Mouse (Mus musculus) NIH3T3 (cell line): ENCODE data around the gene 2210407C18Rik.

Source experiments
- DNase-seq: peaks from one replicate; pipeline ENCODE4 v3.0.0-alpha.2; 2012; ENCODE audit warnings: low read depth

2210407C18Rik gene

GRCm38 (mm10) chr11:58615975-58616374 lies at the start of gene 2210407C18Rik:
Gene 2210407C18Rik (minus strand): TSS chr11:58616075.
- DNase-seq, result no peak

DNA sequence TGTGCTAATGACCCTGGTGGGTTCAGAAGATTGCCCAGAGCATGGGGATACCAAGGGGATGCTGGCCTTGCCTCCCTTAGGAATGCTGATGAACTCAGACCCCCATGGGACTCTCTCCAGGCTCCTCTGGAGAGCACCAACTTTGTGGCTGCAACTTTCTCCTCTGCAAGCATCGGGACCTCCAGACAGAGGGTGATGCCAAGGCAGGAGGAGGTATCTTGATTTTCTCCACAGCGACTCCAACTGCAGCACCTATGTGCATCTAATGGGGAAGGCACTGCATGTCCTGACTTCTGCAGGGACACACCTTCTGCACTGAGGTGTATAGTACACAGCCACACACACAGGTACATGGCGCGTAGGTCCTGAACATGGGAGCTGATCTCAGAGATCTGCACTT lies 42.7 kb upstream of the 2210407C18Rik start, which contains the start of gene Olfr322:
Olfr322 (plus strand) TSS at position 187 of the 400 bp plus-strand sequence.
- no peak for DNase-seq

GRCm38 (mm10) chr11:58655151-58655550 lies 39.3 kb upstream of the 2210407C18Rik start:
- DNase-seq, result no peak

GRCm38 (mm10) chr11:58643350-58643749 lies 27.5 kb upstream of the 2210407C18Rik start:
- peak; percentile 27 for DNase-seq

DNA sequence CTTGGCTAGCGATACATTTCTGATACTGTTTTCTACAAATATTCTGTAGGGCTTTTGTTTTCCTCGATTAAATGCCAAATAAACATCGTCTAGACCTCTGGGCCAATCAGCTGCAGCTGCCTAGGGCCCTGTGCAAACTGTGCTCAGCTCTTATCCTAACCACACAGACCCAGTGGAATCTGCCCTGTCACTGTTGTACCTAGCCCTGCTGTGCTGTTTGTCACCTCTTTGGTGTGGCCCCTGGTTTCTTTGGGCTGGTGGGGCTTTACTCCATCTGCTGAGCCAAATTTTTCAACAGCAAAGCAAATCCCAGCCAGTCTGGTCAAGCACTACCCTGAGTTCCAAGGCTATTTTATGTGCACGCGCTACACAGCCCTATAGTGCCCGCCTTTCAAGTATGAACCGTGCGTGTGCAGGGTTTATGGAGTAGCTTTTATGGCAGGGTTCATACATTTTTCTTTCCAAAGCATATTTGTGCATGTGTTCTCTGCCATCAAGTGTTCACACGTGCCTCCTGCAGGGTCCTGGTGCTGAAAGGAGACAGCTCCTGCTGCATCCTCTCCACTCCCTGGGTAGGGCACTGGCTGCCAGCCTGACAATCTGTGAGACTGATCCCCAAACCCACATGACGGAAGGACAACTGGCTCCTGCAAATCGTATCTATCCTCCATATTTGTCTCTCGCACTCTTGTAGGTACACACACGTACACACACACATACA lies 25.9 kb upstream of the 2210407C18Rik start:
- no peak for DNase-seq

DNA sequence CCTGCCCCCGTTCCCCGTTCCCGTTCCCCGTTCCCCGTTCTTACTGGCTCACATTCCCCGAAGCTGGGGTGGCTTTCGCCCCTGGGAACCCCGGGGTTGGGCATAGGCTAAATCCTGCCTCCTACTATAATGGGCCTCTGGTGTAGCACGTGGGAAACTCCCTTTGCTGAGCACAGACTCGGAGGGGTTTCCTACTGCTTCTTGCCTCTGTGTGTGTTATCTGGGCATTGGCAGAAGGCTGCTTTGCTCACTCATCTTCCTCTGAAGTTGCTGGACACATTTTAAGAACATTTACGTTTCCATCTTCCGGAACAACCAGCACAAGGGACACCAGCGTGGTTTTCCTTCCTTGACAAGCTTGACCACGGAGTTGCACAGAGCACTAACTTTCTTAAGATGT lies 25.2 kb upstream of the 2210407C18Rik start:
- no peak for DNase-seq

GRCm38 (mm10) chr11:58640272-58640867 lies 24.5 kb upstream of the 2210407C18Rik start, which contains the start of gene Trim58:
Gene Trim58 (plus strand): TSS chr11:58640465.
- no peak for DNase-seq

- DNase-seq, result peak; percentile 54
Observed at GRCm38 (mm10) chr11:58638176-58638701, 22.4 kb upstream of the 2210407C18Rik start.

DNA sequence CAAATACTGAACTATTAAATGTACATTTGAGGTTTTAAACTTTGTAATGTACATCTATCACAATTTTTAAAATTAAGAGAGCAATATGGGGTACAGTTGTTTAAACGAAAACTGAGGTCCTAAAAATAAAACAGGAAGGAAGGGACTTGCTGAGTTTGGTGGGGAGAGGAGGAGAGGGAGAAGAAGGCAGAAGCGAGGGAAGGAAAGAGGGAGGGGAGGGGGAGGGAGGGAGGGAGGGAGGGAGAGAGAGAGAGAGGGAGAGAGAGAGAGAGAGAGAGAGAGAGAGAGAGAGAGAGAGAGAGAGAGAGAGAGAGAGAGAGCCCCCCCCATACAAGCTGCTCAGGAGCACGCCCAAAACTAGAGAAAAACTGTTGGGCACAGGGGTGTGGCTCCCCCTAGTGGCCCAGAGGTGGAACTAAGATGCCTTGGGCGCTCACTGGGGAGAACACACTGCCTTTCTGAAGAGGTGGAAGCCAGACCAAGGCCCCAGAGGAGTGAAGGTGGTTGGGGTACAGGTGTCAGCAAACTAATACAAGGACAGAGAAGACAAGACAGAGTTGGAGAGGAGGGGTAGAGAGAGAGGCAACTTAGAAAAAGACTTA lies 20.6 kb upstream of the 2210407C18Rik start:
- DNase-seq, result peak; percentile 72

DNA sequence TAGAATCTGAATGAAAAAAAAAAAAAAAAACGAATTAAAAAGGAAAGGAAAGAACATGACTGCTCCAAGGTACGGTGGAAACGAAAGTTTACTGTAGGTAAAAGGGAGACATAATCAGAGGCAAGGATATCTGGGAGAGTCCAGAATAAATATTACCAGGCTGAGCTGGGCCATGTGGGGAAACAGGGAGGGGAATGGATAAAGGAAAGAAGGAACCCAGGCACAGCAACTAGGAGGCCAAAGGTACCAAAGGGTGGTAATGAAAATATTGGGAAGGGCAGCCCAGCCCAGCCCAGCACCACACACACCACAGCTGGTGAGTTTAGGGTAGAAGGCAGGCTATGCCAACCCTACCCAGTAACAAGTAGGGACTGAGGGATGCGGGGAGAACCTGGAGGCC lies 19.0 kb upstream of the 2210407C18Rik start:
- DNase-seq, result no peak

GRCm38 (mm10) chr11:58630401-58630800 lies 14.5 kb upstream of the 2210407C18Rik start, which contains the start of gene Olfr323:
Gene Olfr323 (minus strand): TSS chr11:58630501.
- no peak for DNase-seq

GRCm38 (mm10) chr11:58626146-58626545 lies 10.3 kb upstream of the 2210407C18Rik start:
- no peak for DNase-seq

DNA sequence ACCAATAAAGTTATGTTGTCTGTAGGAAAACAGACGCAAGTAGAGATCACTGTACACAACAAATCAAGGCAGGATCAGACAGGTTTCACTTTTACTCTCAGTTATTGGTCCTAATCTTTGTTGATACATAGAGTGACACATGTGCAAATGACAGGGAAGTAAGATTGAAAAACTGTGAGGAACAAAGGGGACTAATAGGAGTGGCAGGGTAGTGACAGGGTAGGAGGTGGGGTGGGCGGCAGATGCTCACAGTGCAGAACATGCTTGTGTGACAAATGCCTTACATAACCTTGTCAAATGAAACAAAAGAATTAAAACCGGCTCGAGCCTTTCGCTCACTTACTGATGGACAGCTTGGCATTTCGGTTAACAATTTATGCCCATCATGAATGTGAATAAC lies 2.9 kb upstream of the 2210407C18Rik start:
- no peak for DNase-seq

DNA sequence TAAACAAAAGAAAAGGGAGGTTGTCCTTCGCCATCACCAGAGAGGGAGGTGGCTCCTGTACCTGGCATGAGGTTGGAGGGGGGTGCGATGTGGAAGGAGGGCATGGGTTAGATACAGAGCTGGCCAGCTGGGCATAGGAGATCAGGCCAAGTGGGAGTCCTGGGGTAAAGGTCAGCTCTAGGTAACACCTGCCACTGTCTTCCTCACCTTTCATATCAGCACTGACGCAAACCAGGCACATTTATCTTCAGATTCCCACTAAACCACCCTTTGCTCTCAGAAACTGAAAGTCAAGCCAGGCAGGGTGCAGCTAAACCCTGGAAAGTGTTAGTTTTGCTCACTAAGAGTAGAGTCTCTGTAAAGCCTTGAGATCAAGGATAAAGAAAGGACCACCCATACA lies 2.5 kb upstream of the 2210407C18Rik start:
- DNase-seq, result no peak

DNA sequence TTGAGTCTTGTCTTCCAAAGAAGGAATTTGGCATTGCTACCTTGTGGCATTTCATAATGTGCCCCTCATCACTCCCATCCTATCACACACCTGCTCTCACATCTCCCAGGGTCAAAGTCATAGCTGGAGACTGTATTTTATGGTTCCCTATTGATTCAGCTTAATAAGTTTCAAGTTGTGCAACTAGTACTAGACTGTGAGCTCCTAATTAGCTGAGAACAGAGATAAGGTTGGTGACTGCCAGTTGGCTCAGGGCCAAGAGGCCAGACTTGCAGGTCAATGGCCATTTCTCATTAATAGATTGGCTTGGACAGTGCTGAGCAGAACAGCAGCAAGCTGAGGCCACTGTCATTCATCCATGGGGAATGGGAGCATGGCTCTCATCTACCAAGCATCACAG lies 1.3 kb downstream of the 2210407C18Rik start:
- DNase-seq, result no peak

GRCm38 (mm10) chr11:58613359-58613758 lies 2.5 kb downstream of the 2210407C18Rik start:
- no peak for DNase-seq

GRCm38 (mm10) chr11:58607030-58607429 lies 8.8 kb downstream of the 2210407C18Rik start:
- DNase-seq, result no peak

GRCm38 (mm10) chr11:58606177-58606919 lies 9.5 kb downstream of the 2210407C18Rik start:
- no peak for DNase-seq

GRCm38 (mm10) chr11:58605228-58605627 lies 10.6 kb downstream of the 2210407C18Rik start:
- no peak for DNase-seq

- no peak for DNase-seq
Observed at GRCm38 (mm10) chr11:58604688-58605087, 11.2 kb downstream of the 2210407C18Rik start.

- DNase-seq, result no peak
Observed at GRCm38 (mm10) chr11:58602800-58603560, 12.9 kb downstream of the 2210407C18Rik start.
